Mouse (Mus musculus) midbrain, embryonic 14.5 days (tissue): ENCODE data around the gene Tmem129. TPM values are rescaled to one million over a fixed set of nuclear protein-coding genes. Genes with fewer than 3 reads are reported as not detected.

Experiments used
- ATAC-seq: fragments of 200-750 bp; cut with Nextera tagmentation; 2 replicates; pipeline ENCODE4 v1.8.0; 2017; ENCODE audit warnings: moderate number of reproducible peaks, moderate library complexity; ENCODE audit not compliant: low FRiP score, low TSS enrichment
- DNase-seq: peaks from one replicate; pipeline ENCODE4 v3.0.0-alpha.2; 2015
- H3K27ac ChIP-seq: fragments of 300-500 bp; sonication (generic); replicated peaks from 2 replicates; pipeline ENCODE4 v1.5.1; 2014; ENCODE audit warnings: mild to moderate bottlenecking, low read depth, low read length, moderate library complexity
- H3K27me3 ChIP-seq: fragments of 300-500 bp; sonication (generic); 2 replicates; pipeline ENCODE4 v1.6.1; 2014; ENCODE audit warnings: low read length, control low read depth, mixed read lengths; ENCODE audit not compliant: control insufficient read depth, insufficient read depth
- H3K36me3 ChIP-seq: fragments of 300-500 bp; sonication (generic); 2 replicates; pipeline ENCODE4 v1.6.1; 2014; ENCODE audit warnings: low read length, control low read depth; ENCODE audit not compliant: control insufficient read depth, insufficient read depth
- H3K4me1 ChIP-seq: fragments of 300-500 bp; sonication (generic); 2 replicates; pipeline ENCODE4 v1.6.1; 2014; ENCODE audit warnings: mild to moderate bottlenecking, antibody characterized with exemption, low read length, control low read depth; ENCODE audit not compliant: control insufficient read depth, insufficient read depth
- H3K4me2 ChIP-seq: fragments of 300-500 bp; sonication (generic); 2 replicates; pipeline ENCODE4 v1.6.1; 2014; ENCODE audit warnings: mild to moderate bottlenecking, low read length, moderate library complexity
- H3K4me3 ChIP-seq: fragments of 300-500 bp; sonication (generic); replicated peaks from 2 replicates; pipeline ENCODE4 v1.5.1; 2014; ENCODE audit warnings: low read depth, low read length
- H3K9ac ChIP-seq: fragments of 300-500 bp; sonication (generic); replicated peaks from 2 replicates; pipeline ENCODE4 v1.6.1; 2014; ENCODE audit warnings: mild to moderate bottlenecking, low read length, moderate library complexity
- H3K9me3 ChIP-seq: fragments of 300-500 bp; sonication (generic); 2 replicates; pipeline ENCODE4 v1.6.1; 2016; ENCODE audit warnings: low read length, control low read depth, mixed read lengths; ENCODE audit not compliant: control insufficient read depth
- WGBS: fragments of 180-500 bp; shearing (Covaris S2); extraction: QIAGEN DNeasy Blood & Tissue Kit; methylation state at CpG from one replicate; pipeline ENCODE4 v1.1.7; 2014; 5-methylcytosine and 5-hydroxymethylcytosine counted together
- polyA plus RNA-seq: library from polyadenylated mRNA; unstranded; fragments of >200 nt; fragmentation: Nextera tagmentation; extraction: Ambion mirVana; gene quantifications from 2 replicates; pipeline ENCODE4 v1.2.1, GENCODE M21; 2014

Gene Tmem129
- polyA plus RNA-seq, 1 experiment from 2014 or later: 31.1 TPM

DNA sequence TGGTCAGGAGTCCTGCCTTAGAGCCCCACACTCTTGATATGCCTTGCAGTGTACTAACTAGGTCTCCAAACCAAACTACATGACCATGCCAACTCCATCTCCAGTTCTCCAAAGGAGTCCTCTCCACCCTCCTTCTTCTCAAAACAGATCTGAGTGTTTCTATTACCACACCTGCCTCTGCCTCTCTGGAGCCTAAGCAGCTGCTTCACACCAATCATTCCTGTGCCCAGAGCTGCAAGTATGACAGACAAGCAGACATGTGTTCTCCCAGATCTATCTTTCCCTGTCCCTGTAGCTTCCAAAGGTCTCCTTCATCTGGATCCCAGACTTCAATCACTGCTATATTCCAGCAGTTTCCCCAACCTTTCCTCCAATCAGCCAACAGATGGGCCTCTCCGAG lies 1.5 kb downstream of the Tmem129 start:
- peak overlapping the region; percentile 71 for H3K4me3 ChIP-seq
- no peaks in the 10 kb centered on the region for H3K9me3 ChIP-seq
- H3K27ac ChIP-seq: no peak overlapping the region
- no peaks in the 10 kb centered on the region for H3K27me3 ChIP-seq
- H3K4me1 ChIP-seq: peaks cover 19% of the 10 kb centered on the region
- peak overlapping the region; percentile 94 for H3K4me2 ChIP-seq
- no peak for ATAC-seq
- no peak for DNase-seq
- peaks cover 25% of the 10 kb centered on the region for H3K36me3 ChIP-seq
- 50% methylated on average over 1 of the region's 1 CpGs for WGBS
- peak overlapping the region; percentile 63 for H3K9ac ChIP-seq

DNA sequence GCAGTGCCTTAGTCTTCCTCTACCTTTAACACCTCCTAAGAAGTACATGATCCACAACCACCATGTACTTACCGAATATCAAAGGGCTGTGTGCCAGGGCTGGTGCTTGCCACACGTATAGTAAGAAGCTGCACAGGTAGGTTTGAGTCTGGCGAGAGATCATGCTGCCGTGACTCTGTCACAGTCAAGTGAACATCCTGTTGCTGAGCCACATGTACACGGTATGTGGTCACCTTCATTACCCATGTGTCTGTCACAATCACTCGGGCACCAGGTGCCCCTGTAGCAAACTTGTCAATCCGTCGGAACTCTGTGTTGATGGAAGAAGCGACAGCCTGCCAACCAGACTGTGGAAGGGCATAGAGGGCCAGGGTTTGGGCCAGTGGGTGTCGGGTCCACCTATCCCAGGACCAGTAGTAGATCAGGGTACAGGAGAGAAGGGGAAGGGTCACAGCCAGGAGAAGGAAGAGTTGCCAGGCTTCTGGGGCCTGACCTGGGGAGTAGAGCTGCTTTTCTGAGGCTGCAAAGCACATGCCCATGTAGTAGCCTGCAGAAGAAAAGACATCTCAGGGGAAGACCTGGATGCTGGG lies 2.9 kb downstream of the Tmem129 start:
- peaks cover 28% of the 10 kb centered on the region for H3K4me1 ChIP-seq
- DNase-seq (no peak), ATAC-seq (no peak)
- H3K27ac ChIP-seq: no peak overlapping the region
- H3K4me2 ChIP-seq: no peak overlapping the region
- peaks cover 19% of the 10 kb centered on the region for H3K36me3 ChIP-seq
- H3K9me3 ChIP-seq: no peaks in the 10 kb centered on the region
- no peak overlapping the region for H3K9ac ChIP-seq
- H3K27me3 ChIP-seq: no peaks in the 10 kb centered on the region
- no peak overlapping the region for H3K4me3 ChIP-seq
- 94% methylated on average over 10 of the region's 10 CpGs for WGBS

DNA sequence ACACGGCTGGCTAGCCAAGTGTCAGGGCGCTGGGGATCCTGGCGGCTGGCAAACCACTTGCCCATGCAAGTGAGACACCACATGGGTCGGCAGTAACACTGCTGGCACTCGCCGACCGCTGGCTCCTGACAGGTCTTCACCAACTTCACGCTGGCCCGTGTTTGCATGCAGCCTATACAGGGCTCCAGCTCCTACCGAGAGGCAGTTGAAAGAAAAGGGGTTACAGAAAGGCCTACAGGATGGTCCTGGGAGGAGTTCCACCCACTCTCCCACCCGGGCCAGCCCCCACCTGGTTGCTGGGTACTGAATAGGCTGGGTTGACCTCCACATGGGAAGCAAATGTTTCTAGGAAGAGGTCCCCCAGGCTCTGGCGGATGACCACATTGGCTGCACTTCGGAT lies 3.8 kb downstream of the Tmem129 start:
- Histone ChIP-seq H3K4me3 (no peak overlapping the region), H3K27ac (no peak overlapping the region), H3K4me2 (no peak overlapping the region), H3K9ac (no peak overlapping the region), H3K27me3 (no peaks in the 10 kb centered on the region), H3K4me1 (peaks cover 30% of the 10 kb centered on the region), H3K9me3 (no peaks in the 10 kb centered on the region), H3K36me3 (peaks cover 21% of the 10 kb centered on the region)
- ATAC-seq: no peak
- DNase-seq: no peak
- 94% methylated on average over 13 of the region's 13 CpGs for WGBS

DNA sequence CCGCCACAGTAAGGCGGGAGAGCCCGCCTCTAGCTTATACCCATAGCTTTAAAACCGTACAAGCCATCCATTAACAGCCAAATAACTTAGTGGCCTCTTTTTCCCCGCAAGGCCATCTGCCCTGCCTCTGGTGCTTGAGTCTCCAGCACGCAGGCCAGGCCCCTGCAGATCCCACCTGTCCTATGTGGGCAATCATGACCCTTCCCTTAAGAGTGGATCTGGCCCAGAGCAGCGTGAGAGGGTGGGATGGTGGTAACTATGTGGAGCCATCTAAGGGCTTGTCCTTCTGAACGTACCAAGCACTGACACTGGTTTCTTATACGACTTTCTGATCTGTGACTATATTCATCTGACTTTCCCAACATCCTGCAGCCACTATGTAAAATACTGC lies 5.4 kb downstream of the Tmem129 start:
- WGBS: 3% methylated on average over 9 of the region's 9 CpGs
- Histone ChIP-seq H3K27me3 (no peaks in the 10 kb centered on the region), H3K4me3 (peak overlapping the region; percentile 61), H3K9ac (no peak overlapping the region), H3K27ac (peak overlapping the region; percentile 98), H3K4me2 (peak overlapping the region; percentile 63), H3K4me1 (peaks cover 23% of the 10 kb centered on the region), H3K9me3 (no peaks in the 10 kb centered on the region), H3K36me3 (peaks cover 29% of the 10 kb centered on the region)
- DNase-seq (no peak), ATAC-seq (peak; percentile 11; the same call in 1 of the 2 replicates)

DNA sequence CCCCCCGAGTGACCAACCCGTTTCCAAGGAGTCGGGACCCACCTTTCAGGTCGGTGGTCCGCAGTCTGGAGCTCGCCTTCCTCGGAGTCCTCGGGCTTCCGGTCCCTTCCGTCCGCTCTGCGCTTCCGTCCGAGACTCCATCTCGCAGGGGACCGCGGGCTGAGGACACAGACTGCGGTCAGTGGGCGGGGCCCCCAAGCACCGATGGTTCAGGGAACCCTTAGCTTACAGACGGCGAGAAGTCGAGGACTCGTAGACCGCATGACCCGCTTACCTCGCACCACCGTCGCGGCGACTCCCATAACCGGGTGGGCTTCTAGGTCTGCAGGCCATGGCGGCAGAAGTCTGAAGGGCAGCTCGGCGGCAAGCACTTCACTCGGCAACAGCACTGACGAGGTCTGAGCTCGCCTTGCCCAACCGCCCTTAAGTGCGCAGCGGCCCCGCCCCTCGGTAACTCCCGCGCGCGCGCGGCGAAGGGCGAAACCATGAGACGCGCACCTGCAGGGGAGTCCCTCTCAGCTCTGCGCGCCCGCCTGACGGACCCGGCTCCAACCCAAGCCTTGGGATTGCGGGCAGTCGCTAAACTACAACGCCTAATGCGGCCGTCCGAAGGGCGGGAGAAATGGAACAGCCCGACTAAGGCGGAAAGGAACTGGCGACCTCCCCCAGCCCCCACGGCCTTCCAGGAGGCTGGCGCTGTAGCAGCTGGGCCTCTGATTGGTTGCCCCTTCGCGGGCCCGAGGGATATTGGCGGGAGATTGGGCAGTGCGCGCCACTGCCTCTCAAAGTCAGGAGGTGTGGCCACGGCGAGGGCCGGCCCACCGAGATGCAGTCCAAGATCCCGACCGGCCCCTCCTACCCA lies 6.1 kb downstream of the Tmem129 start, which contains the start of gene Slbp:
Gene Slbp (minus strand): TSS at position 654 of the 862 bp plus-strand sequence.
- Histone ChIP-seq H3K27me3 (no peaks in the 10 kb centered on the region), H3K27ac (peak within 1 kb of the TSS; percentile 98), H3K4me1 (peaks cover 22% of the 10 kb centered on the region), H3K9ac (peak within 1 kb of the TSS; percentile 62), H3K4me2 (peak within 1 kb of the TSS; percentile 63), H3K4me3 (peak within 1 kb of the TSS; percentile 61), H3K9me3 (no peaks in the 10 kb centered on the region), H3K36me3 (peaks cover 33% of the 10 kb centered on the region)
- under 1% methylated on average over 82 of the region's 82 CpGs for WGBS
- DNase-seq: peak; percentile 97
- ATAC-seq: peak; percentile 97

DNA sequence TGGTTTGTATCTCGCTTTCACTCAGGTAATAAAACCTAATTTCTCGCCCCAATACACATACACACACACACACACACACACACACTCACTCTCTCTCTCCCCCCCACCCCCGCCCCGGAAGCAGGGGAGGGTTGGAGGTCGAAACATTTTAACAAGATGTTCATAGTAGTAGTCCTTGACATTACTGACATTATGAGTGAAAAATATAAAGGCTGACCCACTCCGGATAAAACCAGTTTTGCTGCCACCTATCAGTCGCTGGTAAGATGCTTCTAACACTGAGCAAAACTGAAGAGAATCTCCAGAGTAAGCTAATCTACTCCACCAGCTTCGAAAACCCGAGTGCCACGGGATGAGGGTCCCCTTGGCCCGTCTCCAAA lies 6.7 kb downstream of the Tmem129 start:
- 0% methylated on average over 11 of the region's 11 CpGs for WGBS
- DNase-seq: no peak
- Histone ChIP-seq H3K4me1 (peaks cover 16% of the 10 kb centered on the region), H3K9me3 (no peaks in the 10 kb centered on the region), H3K9ac (peak overlapping the region; percentile 62), H3K4me2 (peak overlapping the region; percentile 63), H3K4me3 (peak overlapping the region; percentile 61), H3K27me3 (no peaks in the 10 kb centered on the region), H3K27ac (peak overlapping the region; percentile 98), H3K36me3 (peaks cover 39% of the 10 kb centered on the region)
- no peak for ATAC-seq

DNA sequence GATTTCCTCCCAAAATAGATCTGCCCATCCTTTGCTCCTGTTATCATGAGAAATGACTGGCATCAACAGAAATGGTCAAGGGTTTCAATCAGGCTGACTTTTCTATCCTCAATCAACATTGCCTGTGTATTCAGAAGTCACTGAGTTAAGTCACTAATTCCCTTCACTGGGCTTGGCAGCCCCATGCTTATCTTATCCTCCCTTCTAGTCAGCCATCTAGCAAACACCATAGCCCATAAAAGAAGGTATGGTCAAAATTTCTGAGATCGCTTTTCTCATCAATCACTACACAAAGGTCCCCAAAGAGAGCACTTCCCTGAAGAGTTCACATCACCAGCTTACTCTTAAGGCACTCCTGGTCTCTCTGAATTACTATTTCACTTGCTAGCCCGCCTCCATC lies 7.2 kb downstream of the Tmem129 start:
- WGBS: 11% methylated on average over 2 of the region's 2 CpGs
- ATAC-seq: no peak

DNA sequence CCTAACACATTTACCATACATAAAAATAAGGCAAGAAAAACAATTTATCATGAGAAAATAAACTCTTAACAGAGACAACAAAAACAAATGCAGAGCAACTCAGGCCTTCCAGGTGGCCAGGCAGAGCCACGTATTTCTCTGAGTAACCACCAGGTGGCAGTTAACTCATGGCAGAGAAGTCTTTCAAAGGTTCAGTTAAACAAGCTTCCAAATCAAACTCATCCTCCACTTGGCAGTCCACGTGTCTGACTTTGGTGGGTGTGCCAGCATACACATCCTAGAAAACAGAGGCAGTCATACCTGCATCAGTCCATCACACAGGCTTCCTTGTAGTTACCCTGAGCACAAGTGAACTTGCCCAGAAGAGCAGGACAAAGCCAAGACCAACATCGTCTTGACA lies 17.6 kb downstream of the Tmem129 start:
- Histone ChIP-seq H3K9me3 (no peaks in the 10 kb centered on the region), H3K4me2 (no peak overlapping the region), H3K27ac (no peak overlapping the region), H3K4me3 (no peak overlapping the region), H3K36me3 (peaks cover 72% of the 10 kb centered on the region), H3K27me3 (no peaks in the 10 kb centered on the region), H3K4me1 (no peaks in the 10 kb centered on the region), H3K9ac (no peak overlapping the region)
- 35% methylated on average over 3 of the region's 3 CpGs for WGBS
- ATAC-seq (no peak), DNase-seq (peak; percentile 80)

More for the DNA sequence above, 7.2 kb downstream of the Tmem129 start:
- H3K36me3 ChIP-seq: peaks cover 42% of the 10 kb centered on the region
- H3K4me3 ChIP-seq: peak overlapping the region; percentile 61
- H3K4me2 ChIP-seq: peak overlapping the region; percentile 63
- H3K9ac ChIP-seq: peak overlapping the region; percentile 62
- peaks cover 11% of the 10 kb centered on the region for H3K4me1 ChIP-seq
- H3K9me3 ChIP-seq: no peaks in the 10 kb centered on the region
- no peaks in the 10 kb centered on the region for H3K27me3 ChIP-seq
- H3K27ac ChIP-seq: peak overlapping the region; percentile 98; the same call in 1 of the 2 replicates
- DNase-seq: no peak
